Mouse (Mus musculus) CD4-positive, CD25-positive, alpha-beta regulatory T cell, adult 4 months (primary cell): ENCODE results near the gene Tacc2. TPM values are rescaled to one million over a fixed set of nuclear protein-coding genes. Genes with fewer than 3 reads are reported as not detected.
"Not testable (repeated sequence)": the region's sequence is repeated elsewhere in the genome, so short reads cannot be mapped to it uniquely, and the experiment has no call there.

Experiments
- ATAC-seq: one replicate; pipeline ENCODE4 v1.8.0; 2017
- polyA plus RNA-seq, 2 experiments: library from polyadenylated mRNA; unstranded; fragments of 100-300 nt; shearing (Covaris generic); gene quantifications; one replicate each; pipeline ENCODE4 v1.2.1; 2017

The Tacc2 gene
- polyA plus RNA-seq, 2 experiments from 2014 or later, result 6.8 to 7.1 TPM

DNA sequence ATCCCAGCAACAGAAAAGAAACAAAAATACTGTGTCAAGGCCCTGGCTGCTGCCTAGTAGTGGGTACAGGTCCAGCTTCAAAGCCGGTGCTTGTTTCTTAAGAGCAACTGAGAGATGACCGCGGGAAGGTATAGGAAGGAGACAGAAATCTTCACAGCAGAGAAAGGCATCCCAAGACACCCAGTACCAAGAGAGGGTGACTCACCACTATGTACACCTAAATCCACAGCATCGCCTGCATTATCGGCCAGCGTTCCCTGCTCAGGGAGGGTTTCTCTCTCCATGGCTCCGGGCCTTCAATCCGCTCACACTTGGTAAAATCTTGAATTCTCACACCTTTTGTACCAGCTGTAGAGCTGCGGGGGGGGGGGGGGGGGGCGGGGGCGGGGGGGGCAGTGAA is 4.4 kb upstream of the Tacc2 start, which contains the start of gene Nsmce4a:
Gene Nsmce4a (minus strand): TSS at position 298 of the 400 bp plus-strand sequence.
- no peak for ATAC-seq

DNA sequence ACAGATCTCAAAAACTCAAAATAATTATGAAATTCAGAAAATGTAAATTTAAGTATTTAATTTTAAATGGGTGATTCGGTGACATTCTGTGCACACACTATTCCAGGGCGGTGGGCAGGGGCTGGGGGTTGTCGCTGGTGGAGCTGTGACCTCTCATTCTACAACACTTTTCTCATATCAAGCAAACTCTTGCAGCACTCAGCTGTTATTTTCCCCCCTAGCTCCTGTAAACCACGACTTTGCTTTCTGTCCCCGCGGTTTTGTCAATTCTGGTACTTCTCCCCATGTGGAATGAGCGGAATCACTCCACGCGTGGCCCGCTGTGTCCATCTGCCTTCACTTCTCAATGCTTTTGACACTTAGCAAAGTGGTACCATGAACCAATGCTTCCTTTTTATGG is 3.5 kb upstream of the Tacc2 start:
- ATAC-seq, result no peak

DNA sequence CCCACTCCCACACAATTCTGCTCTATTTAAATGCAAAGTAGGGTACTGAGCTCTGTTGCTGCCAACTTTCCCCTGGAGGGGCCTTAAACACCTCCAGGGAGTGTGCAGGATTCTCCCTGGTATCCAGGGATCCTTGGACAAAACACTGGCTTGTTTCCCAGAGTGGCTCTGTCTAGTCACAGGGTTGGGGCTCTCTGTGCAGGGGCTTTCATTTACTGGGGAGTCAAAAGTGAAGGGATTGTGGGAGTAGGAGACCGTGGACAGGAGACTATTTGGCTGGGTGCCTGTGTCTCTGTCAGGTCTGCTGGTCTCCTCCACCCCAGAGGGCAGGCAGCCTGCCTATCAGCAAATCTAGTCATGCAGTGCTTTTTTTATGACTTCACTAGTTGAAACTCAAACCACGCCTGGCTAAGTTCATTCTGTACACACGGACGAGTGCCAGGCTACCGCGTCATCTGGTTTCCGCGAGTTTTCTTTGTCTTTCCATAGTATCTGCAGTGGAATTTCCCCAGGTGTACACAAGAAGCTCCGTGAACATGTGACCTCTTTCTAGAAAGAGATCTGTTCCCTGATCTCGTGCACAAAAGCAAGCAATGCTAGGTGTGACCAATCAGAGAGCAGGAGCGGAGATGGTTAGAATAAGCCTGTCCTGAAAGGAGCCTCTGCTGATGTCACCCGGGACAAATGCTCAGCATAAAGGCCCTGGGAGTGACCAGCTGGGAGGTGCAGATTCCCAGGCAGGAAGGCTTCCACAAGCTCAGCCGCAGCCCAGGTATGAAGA is 2.8 kb upstream of the Tacc2 start:
- no peak for ATAC-seq

DNA sequence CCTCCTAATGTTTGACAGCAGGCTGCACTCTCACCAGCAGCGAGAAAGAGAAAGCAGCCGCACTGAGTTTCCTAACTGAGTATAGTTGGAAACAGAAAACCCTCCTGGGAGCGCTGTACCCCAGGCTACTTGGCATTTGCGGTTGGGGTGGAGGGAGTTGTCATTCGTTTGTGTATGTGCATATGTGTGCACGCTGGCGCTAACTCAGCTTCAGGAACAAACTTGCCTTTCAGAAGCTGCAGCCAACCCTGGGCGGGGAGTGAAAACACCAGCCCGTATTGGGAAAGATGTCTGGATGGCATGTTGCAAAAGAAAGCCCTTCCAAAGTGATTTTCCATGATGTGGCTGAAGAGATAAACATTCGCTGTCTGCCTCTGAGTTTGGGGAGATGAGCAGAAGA is 257 bp upstream of the Tacc2 start:
- ATAC-seq, result no peak

DNA sequence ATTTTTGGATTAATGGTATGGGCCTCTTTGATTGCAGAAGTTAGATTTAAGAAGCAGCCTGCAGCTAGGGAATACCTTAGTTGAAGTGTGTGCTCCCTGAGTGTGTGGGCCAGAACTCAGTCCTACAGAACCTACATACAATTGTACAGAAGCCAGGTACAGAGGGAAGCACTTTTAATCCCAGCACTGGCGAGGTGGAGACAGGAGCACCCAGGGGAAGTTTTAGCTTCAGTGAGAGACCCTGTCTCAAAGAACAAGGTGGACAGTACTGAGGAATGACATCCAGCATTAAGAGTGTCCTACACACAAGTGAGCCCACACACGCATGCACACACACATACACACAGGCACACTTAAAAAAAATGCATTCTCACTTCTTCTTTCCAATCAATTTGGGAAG is 828 bp downstream of the Tacc2 start:
- no peak for ATAC-seq

DNA sequence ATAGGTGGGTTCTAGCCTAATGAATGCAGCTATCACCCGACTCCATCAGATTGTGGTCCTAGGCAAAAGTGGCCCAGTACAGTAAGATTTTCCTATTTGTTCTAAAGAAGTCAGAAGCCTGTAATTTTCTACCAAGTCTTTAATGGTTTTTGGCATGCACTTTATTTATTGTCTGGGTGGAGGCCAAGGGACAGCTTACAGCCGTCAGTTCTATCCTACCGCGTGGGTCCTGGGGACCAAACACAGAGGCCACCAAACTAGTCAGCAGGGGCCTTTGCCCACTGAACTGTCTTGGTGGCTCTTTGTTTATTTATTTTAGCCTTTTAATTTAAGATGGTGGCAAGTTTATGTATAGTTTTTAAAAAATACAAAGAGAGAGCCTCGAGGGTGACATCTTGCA is 1.4 kb downstream of the Tacc2 start:
- ATAC-seq, result no peak

DNA sequence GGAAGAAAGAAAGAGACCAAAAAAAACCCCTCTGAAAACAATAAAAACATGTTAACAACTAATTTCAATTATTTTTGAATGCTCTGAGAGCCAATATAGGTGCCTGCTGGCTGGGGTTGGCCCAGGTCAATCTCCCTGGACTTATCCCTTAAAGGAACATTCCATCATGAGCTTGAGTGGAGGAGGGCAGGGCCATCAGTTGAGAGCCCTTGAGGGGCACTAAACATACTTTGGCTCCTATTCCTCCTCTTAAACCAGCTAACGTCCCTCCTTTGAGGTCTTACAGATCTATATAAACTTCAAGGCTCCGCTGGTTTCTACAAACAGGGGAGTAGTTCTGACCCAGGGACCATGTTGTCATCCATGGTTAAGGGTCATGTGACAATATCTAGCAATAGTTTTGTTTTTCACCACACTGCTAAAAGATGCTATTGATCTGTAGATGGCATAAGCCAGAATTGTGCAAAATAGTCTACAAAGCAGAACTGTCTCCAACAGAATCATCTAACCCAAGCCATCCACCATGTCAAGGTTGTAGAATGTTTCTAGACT is 9.4 kb downstream of the Tacc2 start:
- ATAC-seq, result no peak

DNA sequence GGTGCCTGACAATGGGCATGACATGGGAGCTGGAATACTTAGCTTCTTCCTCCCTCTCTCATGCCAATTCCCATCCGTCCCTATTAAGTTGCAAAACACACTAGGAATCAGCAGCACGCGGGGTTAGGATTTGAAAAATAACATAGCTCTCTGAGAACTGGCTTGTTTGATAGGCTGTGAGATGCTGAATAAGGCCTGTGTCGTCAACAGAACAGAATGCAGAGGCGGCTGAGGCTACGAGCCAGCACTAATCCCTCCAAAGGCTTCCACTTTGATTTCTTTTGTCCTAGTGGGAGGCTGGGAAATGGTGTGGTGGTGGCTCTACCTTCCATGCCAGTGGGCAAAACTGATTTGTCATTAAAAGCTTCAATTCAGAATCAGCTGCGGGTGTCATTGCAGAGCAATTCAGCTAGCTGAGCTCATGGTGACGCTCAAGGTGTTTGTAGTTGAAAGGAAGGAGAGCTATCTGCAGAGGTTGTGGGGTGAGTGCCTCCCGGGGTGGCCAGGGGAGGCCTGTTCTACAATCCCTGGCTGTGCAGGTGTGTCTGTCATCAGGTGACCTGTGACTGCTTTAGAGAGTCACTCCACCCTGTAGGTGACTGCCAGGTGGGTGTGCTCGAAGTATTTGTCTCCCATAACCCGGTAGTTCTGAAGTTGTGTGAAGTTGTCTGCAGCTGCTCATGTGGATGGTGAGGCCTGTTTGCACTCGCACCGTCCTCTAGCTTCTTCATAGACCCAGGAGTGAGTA is 13.0 kb downstream of the Tacc2 start:
- ATAC-seq, result no peak

DNA sequence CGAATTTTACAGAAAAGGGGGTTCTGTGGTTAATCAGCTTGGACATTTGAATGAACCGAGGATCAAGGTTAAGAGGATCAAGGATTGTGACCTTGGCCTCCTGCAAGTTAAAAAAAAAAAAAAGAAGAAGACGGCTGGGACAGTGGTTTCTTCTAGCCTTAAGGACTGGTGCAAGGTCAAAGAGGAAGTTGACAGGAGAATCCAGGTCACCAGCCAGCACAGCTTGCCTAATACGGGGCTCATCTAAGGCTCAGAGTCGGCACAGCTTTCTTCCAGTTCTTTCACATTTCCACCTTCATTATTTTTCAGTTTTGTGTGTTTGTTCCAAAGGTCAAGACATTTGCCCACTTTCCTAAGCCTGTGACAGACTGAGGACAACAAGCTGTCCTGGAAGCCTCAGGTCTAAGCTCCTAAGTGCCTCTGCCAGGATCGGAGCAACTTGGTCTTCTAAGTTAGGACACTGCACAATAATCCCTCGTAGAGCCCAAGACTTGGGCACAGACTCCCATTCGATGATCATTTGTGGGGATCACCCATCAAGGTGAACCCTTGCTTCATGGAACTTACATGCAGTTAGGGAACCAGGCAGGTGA is 13.7 kb downstream of the Tacc2 start:
- no peak for ATAC-seq

DNA sequence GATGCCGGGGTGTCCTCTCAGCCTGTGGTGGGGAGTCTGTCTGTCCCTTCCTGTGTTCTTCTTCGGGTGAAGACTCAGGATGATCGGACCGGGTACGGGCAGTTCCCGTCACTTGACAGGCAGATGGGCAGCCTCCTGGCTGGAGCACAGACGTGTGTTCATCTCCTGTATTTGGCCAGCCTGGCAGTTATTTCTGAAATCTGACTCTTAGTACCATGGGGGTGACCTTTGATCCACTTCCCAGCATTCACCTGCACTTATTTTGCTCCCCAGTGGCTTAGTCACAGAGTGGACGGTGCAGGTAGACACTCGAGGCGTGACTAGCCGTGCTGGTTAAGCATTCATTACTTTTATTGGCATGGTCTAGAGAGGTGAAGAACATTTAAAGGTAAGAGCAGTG is 15.7 kb downstream of the Tacc2 start:
- not testable (repeated sequence) for ATAC-seq

DNA sequence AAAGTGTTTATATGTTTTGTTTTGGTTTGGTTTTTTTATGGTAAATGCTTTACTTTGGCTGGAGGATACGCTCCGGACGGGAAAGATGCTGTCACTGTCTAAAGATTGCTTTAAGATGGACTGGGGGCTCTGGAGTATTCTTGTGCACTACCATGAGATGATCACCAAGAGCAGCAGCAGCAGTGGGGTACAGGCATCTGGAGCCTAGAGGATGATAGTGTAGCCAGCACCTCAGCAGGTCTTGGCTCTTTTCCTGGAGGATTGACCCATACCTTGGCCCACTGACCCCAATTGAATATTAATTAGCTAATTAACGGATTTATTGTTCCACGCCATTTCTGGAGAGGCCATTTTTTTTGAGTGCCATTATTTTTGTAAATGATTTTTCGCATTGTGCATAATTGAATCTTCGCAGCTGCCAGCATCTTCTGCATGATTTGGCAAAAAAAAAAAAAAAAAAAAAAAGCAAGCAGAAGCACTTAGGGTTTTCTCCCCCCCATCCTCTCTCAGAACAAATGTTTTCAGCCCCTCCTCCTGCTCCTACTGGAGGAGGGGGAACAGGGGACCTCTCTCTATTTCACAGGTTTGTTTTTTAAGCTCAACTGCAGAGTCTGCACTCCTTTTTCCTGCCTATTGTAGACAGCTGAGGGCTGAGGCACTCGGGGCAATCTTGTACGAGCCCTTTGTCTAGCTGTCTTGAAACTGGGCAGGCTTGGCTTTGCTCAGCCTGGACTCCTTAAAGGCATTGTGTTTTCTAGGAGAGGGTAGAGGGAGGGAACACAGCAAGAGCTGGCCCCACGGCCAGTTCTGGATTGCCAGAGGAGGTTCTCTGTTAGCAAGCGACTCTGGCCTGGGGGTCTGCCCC is 16.4 kb downstream of the Tacc2 start:
- ATAC-seq, result not testable (repeated sequence)

DNA sequence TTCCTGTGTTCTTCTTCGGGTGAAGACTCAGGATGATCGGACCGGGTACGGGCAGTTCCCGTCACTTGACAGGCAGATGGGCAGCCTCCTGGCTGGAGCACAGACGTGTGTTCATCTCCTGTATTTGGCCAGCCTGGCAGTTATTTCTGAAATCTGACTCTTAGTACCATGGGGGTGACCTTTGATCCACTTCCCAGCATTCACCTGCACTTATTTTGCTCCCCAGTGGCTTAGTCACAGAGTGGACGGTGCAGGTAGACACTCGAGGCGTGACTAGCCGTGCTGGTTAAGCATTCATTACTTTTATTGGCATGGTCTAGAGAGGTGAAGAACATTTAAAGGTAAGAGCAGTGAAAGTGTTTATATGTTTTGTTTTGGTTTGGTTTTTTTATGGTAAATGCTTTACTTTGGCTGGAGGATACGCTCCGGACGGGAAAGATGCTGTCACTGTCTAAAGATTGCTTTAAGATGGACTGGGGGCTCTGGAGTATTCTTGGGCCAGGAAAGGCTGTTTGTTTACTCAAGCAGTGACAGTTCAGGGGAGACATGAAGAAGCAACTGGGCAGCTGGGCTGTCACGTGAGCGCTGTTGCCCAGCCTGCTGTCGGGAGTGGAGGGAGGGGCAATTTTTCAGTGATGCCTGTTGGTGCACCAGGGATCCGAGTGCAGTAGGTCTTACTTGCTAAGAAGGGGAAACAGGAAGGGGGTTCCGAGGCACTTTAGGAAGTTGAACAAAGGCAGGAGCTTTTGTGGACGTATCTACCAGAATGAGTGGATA is 19.0 kb downstream of the Tacc2 start:
- not testable (repeated sequence) for ATAC-seq

DNA sequence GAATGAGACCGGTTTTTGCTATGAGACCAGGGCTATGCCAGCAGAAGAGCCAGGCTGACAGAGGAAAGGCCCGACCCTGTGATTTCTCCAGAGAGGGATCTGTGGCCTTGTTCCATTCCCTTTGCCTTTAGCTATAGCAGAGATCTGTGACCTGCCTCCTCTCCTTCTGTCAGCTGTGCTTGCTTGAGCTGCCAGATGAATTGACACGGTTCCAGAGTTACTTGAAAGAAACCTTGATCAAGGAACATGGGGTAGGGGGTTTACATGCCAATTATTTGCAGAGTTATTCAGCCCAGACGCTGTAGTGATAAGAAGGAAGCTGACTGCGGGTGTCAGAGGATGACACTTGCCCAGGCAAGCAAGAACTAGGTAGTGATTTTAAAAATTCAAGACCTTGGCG is 20.3 kb downstream of the Tacc2 start:
- ATAC-seq, result no peak

DNA sequence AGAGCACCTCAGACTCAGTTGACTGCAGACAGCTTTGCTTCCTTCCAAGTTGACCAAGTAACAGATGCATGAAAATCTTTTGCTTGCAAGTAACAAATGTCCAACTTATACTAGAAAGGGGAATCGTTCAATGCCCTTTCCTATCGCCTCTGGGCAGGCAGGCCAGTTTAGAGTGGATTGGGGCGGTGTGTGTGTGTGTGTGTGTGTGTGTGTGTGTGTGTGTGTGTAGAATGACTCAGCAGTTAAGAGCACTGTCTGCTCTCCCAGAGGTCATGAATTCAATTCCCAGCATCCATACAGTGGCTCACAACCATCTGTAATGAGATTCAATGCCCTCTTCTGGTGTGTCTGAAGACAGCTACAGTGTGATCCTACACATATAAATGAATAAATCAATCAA is 22.8 kb downstream of the Tacc2 start:
- ATAC-seq, result no peak

DNA sequence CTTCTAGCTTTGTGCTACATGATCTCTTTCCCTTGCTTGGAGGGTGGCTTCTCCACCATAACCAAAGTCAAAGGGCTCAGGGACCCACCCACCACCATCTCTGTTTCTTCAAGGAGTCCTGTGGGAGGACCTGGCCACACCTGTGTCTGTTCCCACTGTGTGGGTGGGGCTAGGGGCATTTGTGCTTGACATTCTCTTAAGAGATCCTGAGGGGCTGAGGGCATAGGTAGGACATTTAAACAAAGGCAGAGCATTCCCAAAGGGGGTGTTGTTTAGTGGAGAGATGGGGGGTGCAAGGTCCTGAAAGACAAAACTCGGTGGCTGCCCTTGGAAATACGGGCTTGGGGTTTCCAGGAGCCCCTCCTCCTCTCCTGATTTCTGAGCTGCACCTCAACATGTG is 23.3 kb downstream of the Tacc2 start:
- ATAC-seq, result no peak

DNA sequence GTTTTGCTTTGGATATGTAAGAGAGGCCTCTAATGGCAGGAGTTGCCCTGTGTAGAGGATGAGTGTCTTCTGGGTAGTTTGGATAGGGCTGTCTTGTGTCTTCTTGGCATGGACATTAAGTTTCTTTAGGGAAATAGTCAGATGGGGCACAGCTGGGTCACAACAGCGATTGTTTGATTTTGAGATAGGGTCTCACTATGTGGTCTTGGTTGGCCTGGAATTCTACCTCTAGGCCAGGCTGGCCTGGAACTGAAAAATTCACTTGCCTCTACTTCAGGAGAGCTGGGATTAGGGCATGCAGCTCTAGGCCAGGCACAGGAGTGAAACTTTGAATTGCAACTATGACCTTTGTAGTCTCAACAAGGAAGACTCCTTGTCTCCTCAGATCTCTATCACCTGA is 25.6 kb downstream of the Tacc2 start:
- ATAC-seq, result no peak

DNA sequence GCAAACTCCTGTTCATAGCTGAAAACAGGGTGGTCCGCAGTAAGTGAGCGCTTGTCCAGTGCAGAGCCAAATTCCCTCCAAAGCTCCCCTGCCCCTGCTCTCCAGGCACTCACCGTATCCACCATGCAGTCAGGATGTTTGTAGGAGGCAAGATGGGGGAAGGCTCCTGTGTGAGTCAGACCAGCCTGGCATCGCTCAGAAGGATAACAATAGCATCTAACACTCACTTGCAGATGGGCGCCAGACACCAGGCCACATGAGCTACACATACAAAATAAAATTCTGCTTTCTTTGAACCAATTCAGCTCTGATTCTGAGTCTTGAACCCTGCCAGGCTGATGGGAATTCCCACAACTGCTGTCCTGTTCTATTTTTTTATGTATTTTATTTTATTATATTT is 26.3 kb downstream of the Tacc2 start:
- ATAC-seq, result no peak

DNA sequence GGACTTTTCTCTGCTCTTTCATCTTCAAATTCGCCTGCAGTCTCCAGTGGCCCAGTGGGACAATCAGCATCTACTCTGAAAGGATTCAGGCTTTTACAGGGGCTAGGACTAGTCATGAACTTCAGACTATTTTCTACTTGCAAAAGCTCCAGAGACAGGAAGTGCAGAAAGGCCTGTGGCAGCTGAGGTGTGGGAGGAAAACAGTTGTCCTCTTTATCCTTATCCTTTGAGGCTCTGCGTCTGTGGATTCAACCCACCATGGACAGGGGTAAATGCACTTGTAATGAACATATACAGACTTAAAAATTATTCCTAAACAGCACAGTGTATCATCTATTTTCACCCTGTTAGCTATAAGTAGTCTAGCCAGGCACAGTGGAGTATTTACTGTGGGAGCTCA is 27.2 kb downstream of the Tacc2 start:
- ATAC-seq, result no peak

DNA sequence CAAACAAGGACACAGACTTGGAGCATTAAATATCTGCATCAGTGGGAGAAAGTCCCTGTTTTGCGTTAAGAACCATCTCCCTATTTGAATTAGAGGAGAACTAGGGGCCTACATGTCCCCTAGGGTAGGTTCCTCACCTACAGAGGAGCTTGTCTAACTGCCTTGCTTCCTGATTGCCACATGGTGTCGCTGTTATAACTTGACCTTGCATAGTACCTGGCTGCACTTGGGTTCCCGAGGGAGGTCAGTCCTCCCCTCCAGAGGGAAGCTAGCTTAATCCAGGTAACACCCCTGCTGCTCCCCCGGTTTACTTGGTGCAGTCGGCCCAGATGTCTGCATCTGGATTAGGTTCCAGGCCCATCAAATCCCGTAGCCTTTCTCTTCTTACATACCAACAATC is 27.9 kb downstream of the Tacc2 start:
- ATAC-seq, result no peak

DNA sequence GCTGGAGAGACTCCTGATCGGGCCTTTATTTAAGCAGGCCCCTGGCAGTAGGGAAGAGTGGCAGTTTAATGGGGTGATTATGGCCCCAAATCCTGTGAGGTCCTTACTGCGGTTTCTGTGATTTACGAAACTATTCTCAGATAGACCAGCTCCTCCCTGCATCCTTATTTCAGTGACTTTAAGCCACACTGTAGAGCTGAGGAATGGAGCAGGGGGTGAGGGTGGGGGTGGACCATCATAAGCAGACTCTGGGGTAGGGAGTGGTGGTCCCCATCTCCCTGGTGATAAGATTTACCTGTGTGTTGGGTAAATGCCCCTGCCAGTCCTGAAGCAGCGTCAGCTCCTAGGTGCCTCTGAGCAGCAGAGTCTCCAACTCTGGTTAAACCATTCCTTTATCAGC is 29.7 kb downstream of the Tacc2 start:
- no peak for ATAC-seq

DNA sequence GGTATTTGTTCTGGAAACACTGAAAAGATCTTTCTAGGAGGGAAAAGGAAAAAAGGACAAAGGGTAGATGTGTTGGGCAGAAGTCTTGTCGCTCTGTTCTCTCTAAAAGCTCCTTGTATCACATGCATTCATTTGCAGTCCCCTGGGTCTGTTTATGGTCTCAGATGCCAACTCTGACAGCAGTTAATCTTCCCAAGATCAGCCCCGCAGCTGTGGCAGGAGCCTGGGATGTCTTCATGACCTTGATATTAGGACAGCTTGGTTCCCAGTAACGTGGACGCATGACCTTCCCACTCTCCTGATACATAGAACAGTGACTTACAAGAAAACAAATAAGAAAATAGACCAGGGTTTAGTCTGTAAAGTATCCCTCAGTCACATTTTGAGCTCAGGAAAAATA is 36.7 kb downstream of the Tacc2 start:
- no peak for ATAC-seq

DNA sequence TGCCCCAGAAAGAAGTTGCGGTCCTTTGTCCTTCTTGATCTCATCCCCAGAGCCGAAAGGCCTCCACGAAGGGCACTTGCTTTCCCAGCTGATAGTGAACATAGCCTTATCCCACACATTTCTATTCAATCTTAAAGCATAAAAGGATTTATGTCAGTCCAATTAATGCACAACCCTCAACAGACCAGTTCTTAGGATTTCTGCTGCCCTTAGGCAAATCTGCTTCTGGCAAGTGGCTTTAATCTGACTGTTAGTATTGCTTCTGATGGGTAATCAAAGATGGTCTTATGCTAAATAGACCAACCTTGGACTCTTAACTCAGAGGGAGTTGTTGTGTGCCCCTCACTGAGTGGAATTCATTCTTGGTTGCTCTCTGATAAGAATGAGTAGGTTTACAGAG is 40.4 kb downstream of the Tacc2 start:
- no peak for ATAC-seq
